Mouse (Mus musculus): ENCODE measurements at regions not wholly inside any gene's neighbourhood (a gene's known extent, or its start where the extent isn't known, plus 50 kb on each side); places are given as distances from the start of the nearest gene placed in this dataset.

GRCm38 (mm10) chr11:20908471-20908870, 77.6 kb upstream of the Lgalsl start:
- Histone ChIP-seq H3K27me3 (ENCODE audit: control insufficient read depth, insufficient read depth, insufficient read length) (peaks cover 23% of the 10 kb centered on the region), H3K79me2 (ENCODE audit: control insufficient read depth, insufficient read depth) (no peaks in the 10 kb centered on the region), H3K79me3 (ENCODE audit: low read depth) (no peaks in the 10 kb centered on the region), H3K4me3 (ENCODE audit: insufficient read depth, poor library complexity, severe bottlenecking) (no peak overlapping the region), H3ac (ENCODE audit: control insufficient read depth, insufficient read length, low read depth) (no peak overlapping the region), H3K36me3 (ENCODE audit: control insufficient read depth, insufficient read depth) (no peaks in the 10 kb centered on the region)
- no peak for TF ChIP-seq CEBPB (IDR thresholded peaks at IDR 0.05; ENCODE audit: low read depth)
- no peak for TF ChIP-seq MAX (IDR thresholded peaks at IDR 0.05)
- TF ChIP-seq CTCF (IDR thresholded peaks at IDR 0.05; ENCODE audit: control insufficient read depth, insufficient read depth, insufficient read length) = no peak
- no peak for TF ChIP-seq MYOG (IDR thresholded peaks at IDR 0.05; ENCODE audit: control insufficient read depth, extremely low read depth, insufficient read length)
- TF ChIP-seq USF1 (IDR thresholded peaks at IDR 0.05; ENCODE audit: low read depth) = no peak
- no peak for TF ChIP-seq MYOD1 (IDR thresholded peaks at IDR 0.05; ENCODE audit: control insufficient read depth, insufficient read length, low read depth)
- TF ChIP-seq FOSL1 (IDR thresholded peaks at IDR 0.05; ENCODE audit: insufficient read depth, low read length, poor library complexity, severe bottlenecking) = no peak

- no peaks in the 10 kb centered on the region for H3K79me2 ChIP-seq (ENCODE audit: control insufficient read depth, insufficient read depth)
- H3K79me3 ChIP-seq (ENCODE audit: low read depth) = no peaks in the 10 kb centered on the region
- H3K36me3 ChIP-seq (ENCODE audit: control insufficient read depth, insufficient read depth) = no peaks in the 10 kb centered on the region
- no peak overlapping the region for H3ac ChIP-seq (ENCODE audit: control insufficient read depth, insufficient read length, low read depth)
- no peak overlapping the region for H3K4me3 ChIP-seq (ENCODE audit: insufficient read depth, poor library complexity, severe bottlenecking)
- no peak for TF ChIP-seq MYOG (IDR thresholded peaks at IDR 0.05; ENCODE audit: control insufficient read depth, extremely low read depth, insufficient read length)
- TF ChIP-seq CEBPB (IDR thresholded peaks at IDR 0.05; ENCODE audit: low read depth) = no peak
- TF ChIP-seq MYOD1 (IDR thresholded peaks at IDR 0.05; ENCODE audit: control insufficient read depth, insufficient read length, low read depth) = no peak
- TF ChIP-seq CTCF (IDR thresholded peaks at IDR 0.05; ENCODE audit: control insufficient read depth, insufficient read depth, insufficient read length) = no peak
- no peak for TF ChIP-seq FOSL1 (IDR thresholded peaks at IDR 0.05; ENCODE audit: insufficient read depth, low read length, poor library complexity, severe bottlenecking)
- TF ChIP-seq MAX (IDR thresholded peaks at IDR 0.05) = no peak
- TF ChIP-seq USF1 (IDR thresholded peaks at IDR 0.05; ENCODE audit: low read depth) = no peak
- H3K27me3 ChIP-seq (ENCODE audit: control insufficient read depth, insufficient read depth, insufficient read length) = peaks cover 29% of the 10 kb centered on the region
These were observed 82.2 kb upstream of the Lgalsl start for GRCm38 (mm10) chr11:20913042-20913441.

GRCm38 (mm10) chr11:20913598-20914296, 82.9 kb upstream of the Lgalsl start:
- no peaks in the 10 kb centered on the region for H3K36me3 ChIP-seq (ENCODE audit: control insufficient read depth, insufficient read depth)
- H3K79me3 ChIP-seq (ENCODE audit: low read depth) = no peaks in the 10 kb centered on the region
- H3K79me2 ChIP-seq (ENCODE audit: control insufficient read depth, insufficient read depth) = no peaks in the 10 kb centered on the region
- H3K4me3 ChIP-seq (ENCODE audit: insufficient read depth, poor library complexity, severe bottlenecking) = no peak overlapping the region
- H3K27me3 ChIP-seq (ENCODE audit: control insufficient read depth, insufficient read depth, insufficient read length) = peaks cover 33% of the 10 kb centered on the region
- H3ac ChIP-seq (ENCODE audit: control insufficient read depth, insufficient read length, low read depth) = no peak overlapping the region
- TF ChIP-seq MYOG (IDR thresholded peaks at IDR 0.05; ENCODE audit: control insufficient read depth, extremely low read depth, insufficient read length) (no peak), CTCF (IDR thresholded peaks at IDR 0.05; ENCODE audit: control insufficient read depth, insufficient read depth, insufficient read length) (peak; percentile 88), MAX (IDR thresholded peaks at IDR 0.05) (no peak)

- Histone ChIP-seq H3K79me2 (ENCODE audit: control insufficient read depth, insufficient read depth) (no peaks in the 10 kb centered on the region), H3K79me3 (ENCODE audit: low read depth) (no peaks in the 10 kb centered on the region), H3ac (ENCODE audit: control insufficient read depth, insufficient read length, low read depth) (no peak overlapping the region), H3K36me3 (ENCODE audit: control insufficient read depth, insufficient read depth) (no peaks in the 10 kb centered on the region), H3K27me3 (ENCODE audit: control insufficient read depth, insufficient read depth, insufficient read length) (peaks cover 33% of the 10 kb centered on the region), H3K4me3 (ENCODE audit: insufficient read depth, poor library complexity, severe bottlenecking) (no peak overlapping the region)
- TF ChIP-seq MYOG (IDR thresholded peaks at IDR 0.05; ENCODE audit: control insufficient read depth, extremely low read depth, insufficient read length) = no peak
- TF ChIP-seq MYOD1 (IDR thresholded peaks at IDR 0.05; ENCODE audit: control insufficient read depth, insufficient read length, low read depth) = no peak
- no peak for TF ChIP-seq MAX (IDR thresholded peaks at IDR 0.05)
- TF ChIP-seq FOSL1 (IDR thresholded peaks at IDR 0.05; ENCODE audit: insufficient read depth, low read length, poor library complexity, severe bottlenecking) = no peak
- no peak for TF ChIP-seq CTCF (IDR thresholded peaks at IDR 0.05; ENCODE audit: control insufficient read depth, insufficient read depth, insufficient read length)
- no peak for TF ChIP-seq CEBPB (IDR thresholded peaks at IDR 0.05; ENCODE audit: low read depth)
- no peak for TF ChIP-seq USF1 (IDR thresholded peaks at IDR 0.05; ENCODE audit: low read depth)
These were observed 83.6 kb upstream of the Lgalsl start for GRCm38 (mm10) chr11:20914297-20914997.

GRCm38 (mm10) chr11:20915182-20915602, 84.3 kb upstream of the Lgalsl start:
- Histone ChIP-seq H3K27me3 (ENCODE audit: control insufficient read depth, insufficient read depth, insufficient read length) (peaks cover 33% of the 10 kb centered on the region), H3K79me2 (ENCODE audit: control insufficient read depth, insufficient read depth) (no peaks in the 10 kb centered on the region), H3K36me3 (ENCODE audit: control insufficient read depth, insufficient read depth) (no peaks in the 10 kb centered on the region), H3K79me3 (ENCODE audit: low read depth) (no peaks in the 10 kb centered on the region), H3ac (ENCODE audit: control insufficient read depth, insufficient read length, low read depth) (no peak overlapping the region), H3K4me3 (ENCODE audit: insufficient read depth, poor library complexity, severe bottlenecking) (no peak overlapping the region)
- TF ChIP-seq MYOG (IDR thresholded peaks at IDR 0.05; ENCODE audit: control insufficient read depth, extremely low read depth, insufficient read length) = no peak
- TF ChIP-seq FOSL1 (IDR thresholded peaks at IDR 0.05; ENCODE audit: insufficient read depth, low read length, poor library complexity, severe bottlenecking) = no peak
- TF ChIP-seq MYOD1 (IDR thresholded peaks at IDR 0.05; ENCODE audit: control insufficient read depth, insufficient read length, low read depth) = no peak
- no peak for TF ChIP-seq CEBPB (IDR thresholded peaks at IDR 0.05; ENCODE audit: low read depth)
- TF ChIP-seq CTCF (IDR thresholded peaks at IDR 0.05; ENCODE audit: control insufficient read depth, insufficient read depth, insufficient read length) = no peak

Measured in C2C12 (cell line).